8 mouse cellular contexts compared by ENCODE assay signal in the genomic region with DNA sequence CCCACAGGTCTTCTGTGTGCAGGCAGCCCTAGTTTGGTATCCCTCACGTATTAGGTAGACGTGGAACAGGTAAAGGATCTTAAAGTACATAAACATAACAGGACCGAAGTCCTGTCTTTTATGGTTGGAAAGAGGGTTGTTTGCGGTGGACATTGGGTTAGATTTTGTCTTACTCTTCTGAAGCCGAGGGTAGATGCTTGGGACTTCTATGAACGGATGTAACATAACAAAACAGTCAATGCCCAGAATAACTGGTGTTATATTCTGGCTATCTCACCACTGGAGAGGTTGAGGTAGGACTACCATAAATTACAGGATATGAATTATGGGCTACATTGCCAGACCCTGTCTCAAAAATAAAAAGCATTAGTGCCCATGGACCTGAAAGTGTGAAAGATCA. TPM values are rescaled to one million over a fixed set of nuclear protein-coding genes. Genes with fewer than 3 reads are reported as not detected.
DNase-seq lines count a peak whose midpoint lies in the region; ATAC-seq and TF ChIP-seq lines count a peak whose summit lies in the region.

Gene Rpp21, minus strand, starts transcription at position 101 of the 400 bp plus-strand sequence.

- no peaks in the 10 kb centered on the region for H3K9me3 ChIP-seq in heart, embryonic 11.5 days (replicated peaks; ENCODE audit: control insufficient read depth, low read length)
- H3K9me3 ChIP-seq in midbrain, postnatal 0 days (ENCODE audit: low read length), result no peaks in the 10 kb centered on the region

- TF ChIP-seq CTCF in left cerebral cortex, adult 2 months (IDR thresholded peaks at IDR 0.05), result no peak
- TF ChIP-seq CTCF in cortical plate, adult 2 months (IDR thresholded peaks at IDR 0.05; ENCODE audit: extremely low read depth, insufficient read depth, low read length), result no peak
- no peak for TF ChIP-seq CTCF in midbrain, postnatal 0 days (IDR thresholded peaks at IDR 0.05)

- intact Hi-C loops in left cerebral cortex, adult 2 months (cut with DNase I), result loop anchor here (1.0 kb wide), 1 partner anchor 13 kb away; no protein-coding TSS in a partner anchor

- no peak for ATAC-seq in heart, embryonic 11.5 days (replicated peaks; ENCODE audit: insufficient number of reproducible peaks, low FRiP score, low TSS enrichment)
- ATAC-seq in midbrain, postnatal 0 days (ENCODE audit: low FRiP score), result no peak

- H3K9ac ChIP-seq in heart, embryonic 11.5 days (ENCODE audit: low read depth, low read length), result peak within 1 kb of the TSS; percentile 84
- peak within 1 kb of the TSS; percentile 95 for H3K9ac ChIP-seq in midbrain, postnatal 0 days (replicated peaks; ENCODE audit: low read length, poor library complexity, severe bottlenecking)

- no peaks in the 10 kb centered on the region for H3K27me3 ChIP-seq in heart, embryonic 11.5 days (ENCODE audit: control insufficient read depth, insufficient read depth, low read length)
- H3K27me3 ChIP-seq in midbrain, postnatal 0 days (ENCODE audit: insufficient read depth, low read length), result no peaks in the 10 kb centered on the region

- no peak for DNase-seq in left cerebral cortex, adult 2 months (ENCODE audit: extremely low spot score in 1 of 2, low spot score in 2 of 2)
- no peak for DNase-seq in left cerebral cortex, adult 11 months (ENCODE audit: low spot score)
- no peak for DNase-seq in left cerebral cortex, adult 8-10 months (ENCODE audit: low spot score in 2 of 2)
- DNase-seq in midbrain, postnatal 0 days (ENCODE audit: low spot score), result no peak
- DNase-seq in cerebellum, adult 18-20 months, result no peak
- no peak for DNase-seq in cerebellum, adult 11-12 months

- H3K27ac ChIP-seq in left cerebral cortex, adult 2 months, result peak within 1 kb of the TSS; percentile 95
- peak within 1 kb of the TSS; percentile 66 for H3K27ac ChIP-seq in cortical plate, adult 2 months (ENCODE audit: insufficient read depth, low read length)
- peak within 1 kb of the TSS; percentile 80 for H3K27ac ChIP-seq in heart, embryonic 11.5 days (ENCODE audit: low read depth, low read length)
- peak within 1 kb of the TSS; percentile 94 for H3K27ac ChIP-seq in midbrain, postnatal 0 days (ENCODE audit: low read depth, low read length)

- peak within 1 kb of the TSS; percentile 64 for H3K4me2 ChIP-seq in heart, embryonic 11.5 days
- H3K4me2 ChIP-seq in midbrain, postnatal 0 days (ENCODE audit: low read depth, low read length, poor library complexity, severe bottlenecking), result peak within 1 kb of the TSS; percentile 54

- H3K4me3 ChIP-seq in left cerebral cortex, adult 2 months, result peak within 1 kb of the TSS; percentile 97
- H3K4me3 ChIP-seq in cortical plate, adult 2 months (ENCODE audit: insufficient read depth, low read length), result peak within 1 kb of the TSS; percentile 84
- peak within 1 kb of the TSS; percentile 87 for H3K4me3 ChIP-seq in heart, embryonic 11.5 days (ENCODE audit: low read depth, low read length)
- H3K4me3 ChIP-seq in midbrain, postnatal 0 days (ENCODE audit: low read depth, low read length), result peak within 1 kb of the TSS; percentile 80

- no peaks in the 10 kb centered on the region; the same call in 1 of the 2 replicates for H3K4me1 ChIP-seq in cortical plate, adult 2 months (ENCODE audit: control insufficient read depth, insufficient read depth, low read length)
- peaks cover 8% of the 10 kb centered on the region for H3K4me1 ChIP-seq in heart, embryonic 11.5 days (ENCODE audit: control insufficient read depth, insufficient read depth, low read length)
- 0 out of 2 replicates have a peak, but pooled peaks cover 4% of the 10 kb centered on the region for H3K4me1 ChIP-seq in midbrain, postnatal 0 days (ENCODE audit: insufficient read depth, low read length)

- TF ChIP-seq POLR2A in cortical plate, adult 2 months (IDR thresholded peaks at IDR 0.05; ENCODE audit: extremely low read depth, insufficient read depth, low read length), result no peak

- H3K36me3 ChIP-seq in heart, embryonic 11.5 days (ENCODE audit: control insufficient read depth, insufficient read depth, low read length), result peaks cover 18% of the 10 kb centered on the region
- H3K36me3 ChIP-seq in midbrain, postnatal 0 days (ENCODE audit: insufficient read depth, low read length), result peaks cover 35% of the 10 kb centered on the region

- 46% methylated on average over 6 of the region's 6 CpGs for WGBS in heart, embryonic 11.5 days (ENCODE audit: insufficient replicate concordance)
- 51% methylated on average over 6 of the region's 6 CpGs for WGBS in midbrain, postnatal 0 days

RNA-seq across cellular contexts. Expression of gene Rpp21, which starts in this region (rescaled TPM):
- 10 to 100 TPM; 44.5 to 45.1 TPM for total RNA-seq in left cerebral cortex, adult 2 months (2021)
- 59.3 and 60.0 TPM in 2 replicates for polyA plus RNA-seq in cortical plate, adult 2 months (2012; rRNA removed)
- 97.9 and 100 TPM in 2 replicates for polyA plus RNA-seq in heart, embryonic 11.5 days (2014; fragmentation: Nextera tagmentation; extraction: Ambion mirVana)
- total RNA-seq in left cerebral cortex, adult 8-10 months (2022), result 10 to 100 TPM; 34.6 to 47.5 (median 38.3) TPM
- 47.7 and 48.5 TPM in 2 replicates for total RNA-seq in midbrain, postnatal 0 days (2014; rRNA removed)
- polyA plus RNA-seq in midbrain, postnatal 0 days (2015; fragmentation: Nextera tagmentation; extraction: Ambion mirVana), result 169 and 187 TPM in 2 replicates
